Mouse (Mus musculus) liver, embryonic 14.5 days (tissue): ENCODE measurements around the gene Cntn5.

Experiments used
- CTCF ChIP-seq: IDR thresholded peaks from 2 replicates; pipeline ENCODE4 v1.5.1; 2016; ENCODE audit warnings: antibody characterized with exemption, low read depth, control low read depth
- EP300 ChIP-seq: IDR thresholded peaks from 2 replicates; pipeline ENCODE4 v1.6.1; 2016; ENCODE audit warnings: antibody characterized with exemption, low read depth

DNA sequence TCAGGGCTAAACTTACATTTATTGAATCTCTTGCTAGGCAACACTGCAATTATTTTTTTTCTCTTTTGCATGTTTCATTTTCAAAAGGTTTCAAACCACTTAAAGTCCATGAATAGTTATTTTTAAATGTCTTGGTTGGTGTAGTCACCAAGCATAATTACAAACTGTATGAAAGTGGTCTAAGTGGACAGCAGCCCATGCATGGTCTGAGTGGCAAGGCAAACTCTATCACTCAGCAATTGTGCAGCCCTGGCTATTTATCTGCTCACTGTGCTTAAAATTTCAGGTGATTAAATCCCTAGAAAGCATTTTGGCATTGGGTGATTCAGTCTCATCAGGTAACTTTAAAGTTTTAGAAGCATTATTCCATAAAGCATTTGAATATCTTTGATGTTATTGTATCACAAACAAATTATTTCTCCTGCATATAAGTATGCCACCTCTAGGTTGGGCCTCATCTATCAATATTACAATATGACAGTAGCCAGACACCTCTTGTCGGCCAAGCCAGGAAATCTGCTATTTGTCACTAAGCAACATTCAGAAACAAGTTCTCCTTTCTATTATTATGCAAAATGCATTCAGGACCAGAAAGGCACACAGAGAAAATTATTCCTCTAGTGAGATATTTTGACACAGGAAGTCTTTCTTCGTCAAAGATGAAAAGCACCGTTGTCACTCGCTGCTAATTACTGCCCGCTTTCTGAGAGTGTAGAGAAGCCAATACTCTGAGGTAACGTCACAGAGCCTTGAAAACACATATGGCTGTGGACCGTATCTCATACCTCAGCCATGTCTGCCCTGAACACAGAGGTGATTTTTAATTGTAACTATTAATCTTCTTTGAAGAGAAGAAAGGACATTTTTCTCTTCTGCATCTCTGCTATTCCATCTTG, 329.0 kb downstream of the Cntn5 start:
- TF ChIP-seq CTCF (no peak), EP300 (no peak)
